Mouse (Mus musculus) embryo, embryonic 10.5 days (tissue): Measurements from ENCODE around the gene Ncf2.

Source experiments
- DNase-seq: peaks from one replicate; pipeline ENCODE4 v3.0.0-alpha.2; 2015; ENCODE audit warnings: low spot score

Ncf2 gene

GRCm38 (mm10) chr1:152796683-152797263 lies 3.2 kb upstream of the Ncf2 start:
- DNase-seq = no peak

GRCm38 (mm10) chr1:152798125-152798524 lies 1.9 kb upstream of the Ncf2 start:
- no peak for DNase-seq

GRCm38 (mm10) chr1:152800633-152801176 lies 711 bp downstream of the Ncf2 start:
- no peak for DNase-seq

- DNase-seq = no peak
These were observed 4.9 kb downstream of the Ncf2 start for GRCm38 (mm10) chr1:152804907-152805306.

- DNase-seq = no peak
These were observed 7.8 kb downstream of the Ncf2 start for GRCm38 (mm10) chr1:152807619-152808391.

GRCm38 (mm10) chr1:152808392-152808680 lies 8.3 kb downstream of the Ncf2 start:
- no peak for DNase-seq

- DNase-seq = peak; percentile 57
These were observed 9.7 kb downstream of the Ncf2 start for GRCm38 (mm10) chr1:152809541-152810252.

- DNase-seq = no peak
These were observed 10.8 kb downstream of the Ncf2 start for GRCm38 (mm10) chr1:152810533-152811439.

GRCm38 (mm10) chr1:152815265-152815701 lies 15.3 kb downstream of the Ncf2 start:
- peak; percentile 64 for DNase-seq

GRCm38 (mm10) chr1:152817027-152817769 lies 17.2 kb downstream of the Ncf2 start:
- DNase-seq = peak; percentile 77

GRCm38 (mm10) chr1:152817794-152818193 lies 17.8 kb downstream of the Ncf2 start:
- DNase-seq = peak; percentile 43

GRCm38 (mm10) chr1:152819558-152819957 lies 19.6 kb downstream of the Ncf2 start:
- no peak for DNase-seq

GRCm38 (mm10) chr1:152820911-152821695 lies 21.1 kb downstream of the Ncf2 start:
- DNase-seq = no peak

- no peak for DNase-seq
These were observed 21.8 kb downstream of the Ncf2 start for GRCm38 (mm10) chr1:152821746-152822145.

- DNase-seq = no peak
These were observed 24.2 kb downstream of the Ncf2 start for GRCm38 (mm10) chr1:152824206-152824605.

GRCm38 (mm10) chr1:152826446-152826845 lies 26.5 kb downstream of the Ncf2 start:
- DNase-seq = no peak

- no peak for DNase-seq
These were observed 28.2 kb downstream of the Ncf2 start for GRCm38 (mm10) chr1:152828168-152828567.

- DNase-seq = no peak
These were observed 28.8 kb downstream of the Ncf2 start for GRCm38 (mm10) chr1:152828637-152829355.

- DNase-seq = no peak
These were observed 30.1 kb downstream of the Ncf2 start for GRCm38 (mm10) chr1:152830054-152830453.

GRCm38 (mm10) chr1:152831003-152831402 lies 31.0 kb downstream of the Ncf2 start:
- no peak for DNase-seq
